Mouse (Mus musculus) adrenal gland, postnatal 10 days (tissue): ENCODE results near the gene Hdac7. TPM values are rescaled to one million over a fixed set of nuclear protein-coding genes. Genes with fewer than 3 reads are reported as not detected.
"Not testable (repeated sequence)": the region's sequence is repeated elsewhere in the genome, so short reads cannot be mapped to it uniquely, and the experiment has no call there.

Source experiments
- DNase-seq: peaks from one replicate; pipeline ENCODE4 v3.0.0; 2021; ENCODE audit warnings: mixed read lengths
- long read RNA-seq, 2 experiments: library from polyadenylated mRNA; stranded (forward); transcript quantifications; one replicate each; pipeline ENCODE4 v2.0.0; 2021
- total RNA-seq, 2 experiments: library from RNA; stranded (reverse); gene quantifications; 2 replicates each; pipeline ENCODE4 v1.2.3; 2021

Hdac7 gene
- total RNA-seq, result 10 to 100 TPM; 50.4 to 76.7 TPM
- long read RNA-seq, experiment 1, partial matches to known transcripts, result 26 of 109 reads
- long read RNA-seq, experiment 1, other reads (novel, unspliced or antisense), result 79 of 109 reads
- long read RNA-seq, experiment 2, full-length matches to known transcripts, result 2 of 110 reads
- long read RNA-seq, experiment 2, partial matches to known transcripts, result 18 of 110 reads
- long read RNA-seq, experiment 2, other reads (novel, unspliced or antisense), result 90 of 110 reads

DNA sequence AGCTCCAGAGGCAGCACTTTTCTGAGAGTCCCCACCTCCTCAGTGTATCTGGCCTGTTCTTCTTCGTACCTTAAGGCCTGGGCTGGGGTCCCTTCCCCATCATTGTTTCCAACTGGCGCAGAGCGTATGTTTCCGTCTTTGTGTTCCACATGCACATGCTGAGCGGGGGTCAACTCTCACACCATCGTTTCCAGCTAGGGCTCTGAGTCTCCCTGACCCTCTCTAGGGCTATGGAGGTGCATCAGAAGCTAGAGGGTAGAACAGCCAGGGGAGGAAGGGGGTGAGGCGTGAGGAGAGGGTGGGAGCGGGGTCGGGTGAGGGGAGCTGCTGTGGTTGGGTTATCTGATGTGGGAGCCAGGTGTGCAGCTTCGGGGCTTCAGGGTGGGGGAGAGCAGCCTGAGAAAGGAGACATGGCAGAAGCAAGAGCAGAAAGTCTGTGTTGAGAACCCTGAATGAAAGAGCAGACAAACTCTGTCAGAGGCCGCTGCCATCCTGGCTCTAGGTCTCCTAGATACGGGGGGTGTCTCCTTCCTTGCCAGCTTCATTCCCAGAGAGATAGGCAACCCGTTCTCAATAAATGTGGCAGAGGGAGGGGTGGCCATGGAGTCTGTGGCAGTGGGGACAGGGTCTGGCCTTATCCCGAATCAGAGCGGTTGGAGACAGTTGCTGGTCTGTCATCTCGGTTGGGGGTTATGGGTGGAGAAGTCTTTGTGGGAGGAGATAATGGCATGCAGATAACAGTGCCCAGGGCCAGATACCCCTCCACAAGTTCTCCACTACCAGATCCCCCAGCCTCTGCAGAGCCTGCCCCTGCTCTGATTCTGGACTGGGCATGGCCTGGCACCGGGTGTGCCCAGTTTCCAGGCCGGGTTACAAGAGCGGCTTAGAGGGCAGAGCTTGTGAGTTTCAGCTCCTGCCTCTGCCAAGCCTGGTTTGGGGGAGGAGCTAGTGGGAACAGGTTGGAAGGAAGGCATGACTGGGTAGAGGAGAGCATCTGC lies at the start of gene Hdac7:
Hdac7 (minus strand) TSS at position 466 of the 998 bp plus-strand sequence.
- DNase-seq, result no peak

DNA sequence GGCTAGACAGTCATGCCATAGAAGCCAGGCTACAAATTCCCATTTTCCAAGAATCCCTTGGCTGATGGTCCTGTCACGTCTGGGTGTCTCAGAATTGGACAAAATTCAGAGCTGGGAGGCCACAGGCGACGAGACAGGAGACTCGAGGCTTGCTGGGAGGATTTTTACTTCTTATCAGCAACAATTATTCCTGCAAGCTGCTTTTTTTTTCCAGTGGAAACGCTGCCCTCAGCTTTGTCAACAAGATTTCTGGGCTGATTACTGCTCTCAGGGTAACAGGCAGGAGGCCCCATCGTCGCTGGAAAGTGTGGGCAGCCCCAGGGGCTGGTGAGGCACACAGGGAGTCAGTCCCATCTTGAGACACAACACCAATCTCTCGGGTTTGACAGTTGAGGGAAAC lies 48.2 kb upstream of the Hdac7 start:
- DNase-seq, result no peak

DNA sequence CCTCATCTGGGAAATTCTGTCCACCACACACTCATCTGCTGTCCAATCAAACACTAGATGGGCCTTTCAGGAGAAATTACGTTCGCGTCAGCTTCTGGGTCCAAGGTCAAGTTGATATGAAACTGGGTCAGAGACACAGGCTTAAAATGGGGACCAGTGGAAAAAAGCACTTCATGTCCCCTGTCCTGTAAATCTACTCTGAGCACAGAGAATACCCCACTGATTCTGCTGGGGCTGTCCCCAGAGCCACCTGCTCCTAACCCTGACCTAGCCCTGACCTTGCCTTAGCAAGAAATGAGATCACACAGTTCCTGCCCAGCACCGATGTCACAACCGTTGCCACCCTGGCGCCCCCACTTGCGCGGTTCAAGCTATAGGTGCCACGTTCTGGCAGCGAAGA lies 46.1 kb upstream of the Hdac7 start:
- no peak for DNase-seq

GRCm38 (mm10) chr15:97890017-97890416 lies 45.7 kb upstream of the Hdac7 start:
- peak; percentile 33 for DNase-seq

- DNase-seq, result no peak
Observed at GRCm38 (mm10) chr15:97887541-97888016, 43.3 kb upstream of the Hdac7 start.

DNA sequence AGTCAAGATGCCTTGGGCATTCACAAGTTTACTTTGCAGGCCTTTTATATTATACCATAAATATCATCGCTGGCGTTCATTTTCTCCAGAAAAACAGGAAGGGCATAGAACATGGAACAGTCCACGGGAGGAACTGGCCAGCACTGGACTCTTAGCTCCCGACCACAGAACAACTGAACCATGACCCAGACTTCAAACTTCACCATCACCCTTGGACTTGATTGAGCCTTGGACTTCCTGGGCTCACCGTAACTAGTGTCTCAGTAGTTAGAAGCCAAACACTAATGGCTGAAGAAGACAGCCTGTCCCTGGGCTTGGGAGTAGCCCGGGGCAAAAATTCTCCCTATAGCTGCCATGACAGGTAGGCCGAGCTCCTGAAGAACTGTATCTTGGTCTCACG lies 37.1 kb upstream of the Hdac7 start:
- no peak for DNase-seq

- DNase-seq, result no peak
Observed at GRCm38 (mm10) chr15:97880441-97880840, 36.1 kb upstream of the Hdac7 start.

- no peak for DNase-seq
Observed at GRCm38 (mm10) chr15:97878696-97879328, 34.5 kb upstream of the Hdac7 start.

DNA sequence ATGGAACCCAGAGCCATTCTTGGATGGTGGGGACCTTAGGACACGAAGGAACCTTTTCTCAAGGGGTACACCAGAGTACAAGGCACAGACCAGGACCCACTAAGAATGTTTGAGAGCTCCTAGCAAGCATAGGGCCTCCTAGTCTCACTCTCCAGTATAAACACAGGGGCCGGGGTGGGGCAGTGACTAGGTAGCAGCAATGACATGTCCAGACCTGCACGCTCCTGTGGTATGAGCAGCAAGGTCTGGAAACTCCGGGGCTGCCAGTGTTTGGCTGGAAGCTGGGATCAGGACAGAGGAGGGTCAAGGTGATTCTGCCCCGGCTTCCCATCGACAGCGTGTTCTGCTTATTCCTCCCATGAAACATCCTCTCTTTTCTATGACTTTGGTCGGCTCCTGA lies 31.5 kb upstream of the Hdac7 start:
- no peak for DNase-seq

GRCm38 (mm10) chr15:97873717-97874116 lies 29.4 kb upstream of the Hdac7 start:
- DNase-seq, result no peak

GRCm38 (mm10) chr15:97872161-97872560 lies 27.9 kb upstream of the Hdac7 start:
- no peak for DNase-seq

DNA sequence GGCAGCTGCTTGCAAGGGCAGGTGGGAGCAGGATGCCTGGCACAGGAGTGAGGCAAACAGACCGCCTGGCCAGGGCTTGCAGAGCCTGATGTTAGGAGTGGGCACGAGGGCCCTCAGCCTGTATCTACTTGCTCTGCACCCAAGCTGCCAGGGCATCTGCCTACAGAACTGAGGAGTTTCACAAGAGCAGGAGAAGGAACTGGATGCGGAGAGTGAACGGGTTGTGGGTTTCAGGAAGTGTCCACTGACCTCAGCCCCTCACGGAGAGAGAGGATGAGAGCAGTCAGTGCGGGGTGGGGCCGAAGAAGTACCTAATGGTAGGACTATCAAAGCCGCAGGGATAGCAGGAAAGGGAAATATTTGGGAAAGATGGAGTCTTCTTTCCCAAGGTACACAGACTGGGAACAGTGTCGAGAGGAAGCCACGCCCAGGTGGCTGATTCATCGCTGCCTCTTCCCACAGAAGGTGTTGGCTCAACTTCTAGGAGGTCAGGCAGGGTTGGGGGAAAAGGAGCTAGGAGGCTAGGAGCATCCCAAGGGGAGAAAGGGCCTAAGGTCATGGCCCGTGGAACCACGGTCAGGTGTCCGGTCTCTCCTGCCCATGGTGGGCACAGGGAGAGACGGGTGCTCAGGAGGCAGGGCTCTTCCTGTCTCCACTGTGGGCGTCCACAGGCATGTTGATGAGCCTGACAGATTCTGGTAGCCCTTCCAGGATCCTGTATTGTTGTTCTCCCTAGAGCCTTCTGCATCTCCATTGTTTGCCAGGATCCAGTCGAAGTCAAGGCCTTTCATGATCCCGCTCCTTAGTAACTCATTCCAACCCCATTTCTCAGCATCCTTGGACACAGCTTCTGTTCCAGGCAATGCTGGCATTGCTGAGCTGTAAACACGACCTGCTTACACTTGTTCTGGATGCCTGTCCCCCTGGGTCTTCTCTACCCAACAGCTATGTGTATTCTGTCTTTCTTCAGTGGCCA lies 27.0 kb upstream of the Hdac7 start:
- no peak for DNase-seq

DNA sequence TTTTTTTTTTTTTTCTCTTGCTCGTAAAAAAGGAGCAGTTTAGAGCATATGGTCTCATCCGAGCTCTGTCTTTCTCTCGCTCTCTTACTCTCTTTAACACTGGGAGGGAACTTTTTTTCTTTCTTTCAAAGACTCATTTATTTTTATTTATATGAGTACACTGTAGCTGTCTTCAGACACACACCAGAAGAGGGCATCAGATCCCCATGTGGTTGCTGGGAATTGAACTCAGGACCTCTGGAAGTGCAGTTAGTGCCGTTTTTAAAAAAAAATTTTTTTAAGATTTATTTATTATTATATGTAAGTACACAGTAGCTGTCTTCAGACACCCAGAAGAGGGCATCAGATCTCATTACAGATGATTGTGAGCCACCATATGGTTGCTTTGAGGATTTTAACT lies 25.8 kb upstream of the Hdac7 start:
- not testable (repeated sequence) for DNase-seq

DNA sequence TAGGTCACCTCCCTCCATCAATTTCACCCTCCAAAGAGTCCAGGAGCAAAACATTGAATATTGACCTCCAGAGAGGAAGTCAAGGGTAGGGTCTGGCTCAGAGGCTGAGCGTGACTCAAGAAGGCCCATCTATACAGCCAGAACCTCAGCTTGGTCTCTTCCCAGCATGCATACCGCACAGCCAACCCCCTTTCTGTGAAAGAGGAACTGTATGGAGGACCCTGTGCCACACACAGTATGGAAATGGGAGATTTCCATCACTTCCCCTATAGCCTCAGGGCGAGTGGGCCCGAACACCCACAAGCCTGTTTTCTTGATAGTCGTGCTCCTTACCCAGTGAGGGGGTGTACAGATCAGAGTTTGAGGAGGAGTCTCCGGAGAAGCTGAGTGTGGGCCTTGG lies 24.7 kb upstream of the Hdac7 start:
- no peak for DNase-seq

- no peak for DNase-seq
Observed at GRCm38 (mm10) chr15:97865988-97866387, 21.7 kb upstream of the Hdac7 start.

DNA sequence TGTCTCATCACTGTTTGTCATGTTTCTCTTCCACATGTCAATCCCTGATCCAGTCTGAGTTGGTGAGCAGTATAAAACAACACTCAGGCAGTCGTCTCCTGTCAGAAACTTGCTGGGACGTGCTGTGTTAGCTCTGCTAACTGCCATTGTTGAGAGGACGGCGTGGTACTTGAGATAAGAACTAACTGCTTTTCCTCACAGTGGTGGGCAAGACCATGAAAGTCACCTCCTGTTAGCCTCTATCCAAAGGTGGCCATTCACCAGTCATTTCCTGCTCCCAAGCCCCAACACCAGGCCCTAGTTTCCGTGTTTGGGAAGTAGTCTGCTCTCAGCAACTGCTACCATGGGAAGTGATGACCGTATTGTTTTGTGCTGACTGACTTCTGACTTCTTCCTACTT lies 20.9 kb upstream of the Hdac7 start:
- no peak for DNase-seq

DNA sequence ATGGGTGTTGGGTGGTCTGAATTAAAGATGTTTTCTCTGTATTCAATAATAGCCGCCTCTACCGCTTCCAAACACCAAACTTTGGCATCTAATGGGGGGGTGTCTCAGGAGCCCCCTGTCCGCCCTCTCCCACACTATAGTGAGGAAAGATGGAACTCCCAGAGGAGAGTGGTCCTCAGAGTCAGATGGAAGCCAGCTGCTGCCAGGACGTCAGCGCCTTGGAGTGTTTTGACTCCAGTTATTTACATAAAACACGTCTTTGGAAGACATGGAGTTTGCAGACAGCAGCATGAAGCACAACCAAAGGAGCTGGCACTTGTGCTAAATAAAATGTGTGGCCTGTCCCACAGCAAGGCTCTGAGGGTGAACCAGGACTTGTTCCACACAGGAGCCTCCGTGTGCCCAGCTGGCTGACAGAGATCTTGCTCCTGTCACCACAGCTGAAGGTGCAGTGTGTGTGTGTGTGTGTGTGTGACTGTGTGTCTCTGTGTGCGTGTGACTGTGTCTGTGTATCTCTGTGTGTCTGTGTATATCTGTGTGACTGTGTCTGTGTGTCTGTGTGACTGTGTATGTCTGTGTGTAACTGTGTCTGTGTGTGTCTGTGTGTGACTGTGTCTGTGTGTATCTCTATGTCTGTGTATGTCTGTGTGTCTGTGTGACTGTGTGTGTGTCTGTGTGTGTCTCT lies 20.2 kb upstream of the Hdac7 start:
- DNase-seq, result no peak

DNA sequence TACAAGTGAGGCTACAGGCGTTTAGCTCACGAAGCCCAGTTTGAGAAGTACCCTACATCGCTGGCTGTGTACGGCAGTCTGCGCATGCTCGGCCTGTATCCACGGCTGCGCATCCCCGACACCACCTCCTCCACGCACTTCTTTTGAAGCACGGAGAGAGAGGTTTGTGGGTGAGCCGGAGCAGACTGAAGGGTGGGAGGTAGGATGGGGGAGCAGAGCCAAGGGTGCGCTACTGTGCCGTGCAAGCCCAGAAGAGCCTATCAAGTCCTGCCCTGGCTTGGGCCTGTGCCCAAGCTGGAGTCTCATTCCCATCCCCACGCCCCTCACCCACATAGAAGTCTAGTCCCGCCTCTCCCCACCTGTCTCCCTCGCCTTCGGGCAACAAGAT lies 19.2 kb upstream of the Hdac7 start:
- DNase-seq, result no peak

DNA sequence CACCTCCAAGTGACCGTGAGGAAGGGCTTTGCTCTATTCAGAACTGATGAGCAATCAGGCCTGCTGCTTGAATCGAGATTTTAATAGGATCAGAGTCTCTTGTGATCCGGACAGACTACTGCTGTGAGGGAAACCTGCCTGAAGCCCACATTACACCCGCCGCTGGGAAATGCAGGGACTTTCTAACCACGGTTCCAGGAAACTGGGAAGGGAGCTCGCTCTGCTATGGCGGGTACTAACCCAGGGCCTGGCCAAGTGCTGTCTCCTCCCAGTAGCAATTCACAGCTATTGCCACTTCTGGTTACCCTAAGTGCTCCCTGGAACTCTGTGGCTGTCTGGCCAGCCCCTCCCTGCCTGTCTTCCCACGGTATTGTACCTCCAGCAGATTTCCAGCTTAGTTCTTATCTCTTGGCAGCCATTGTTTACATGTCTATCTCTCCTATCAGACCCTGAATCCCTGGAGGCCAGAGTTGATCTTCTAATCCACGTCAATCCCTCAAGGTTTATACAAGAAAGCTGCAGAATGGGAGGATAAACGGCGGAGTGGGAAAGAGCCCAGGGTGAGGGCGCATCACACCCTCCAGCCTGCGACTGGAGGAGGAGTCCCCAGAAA lies 18.7 kb upstream of the Hdac7 start:
- no peak for DNase-seq

- no peak for DNase-seq
Observed at GRCm38 (mm10) chr15:97860353-97860752, 16.1 kb upstream of the Hdac7 start.

DNA sequence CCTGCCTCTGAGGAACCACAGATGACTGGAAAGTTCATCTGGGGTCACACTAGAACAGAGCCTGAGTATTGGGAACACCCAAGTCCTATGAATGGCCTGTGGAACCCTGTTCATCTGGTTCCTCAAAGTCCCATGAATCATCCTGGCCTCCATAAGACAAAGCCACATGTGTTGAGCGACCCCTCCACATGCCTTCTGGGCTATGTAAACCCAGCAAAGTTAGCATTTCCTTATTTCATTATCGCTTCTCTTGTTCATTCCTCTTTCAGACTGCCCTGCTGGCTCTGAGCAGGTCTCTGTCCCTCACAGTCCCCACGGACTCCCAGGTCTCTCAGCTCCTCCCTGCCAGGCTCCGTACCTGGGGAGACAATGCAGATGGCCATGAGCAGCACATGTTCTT lies 14.1 kb upstream of the Hdac7 start:
- no peak for DNase-seq
